Mouse (Mus musculus): Measurements from ENCODE around the gene Tet2. TPM values are rescaled to one million over a fixed set of nuclear protein-coding genes. Genes with fewer than 3 reads are reported as not detected.

Gene Tet2
- polyA plus RNA-seq, 1 experiment from 2014 or later, result 28.4 TPM

DNA sequence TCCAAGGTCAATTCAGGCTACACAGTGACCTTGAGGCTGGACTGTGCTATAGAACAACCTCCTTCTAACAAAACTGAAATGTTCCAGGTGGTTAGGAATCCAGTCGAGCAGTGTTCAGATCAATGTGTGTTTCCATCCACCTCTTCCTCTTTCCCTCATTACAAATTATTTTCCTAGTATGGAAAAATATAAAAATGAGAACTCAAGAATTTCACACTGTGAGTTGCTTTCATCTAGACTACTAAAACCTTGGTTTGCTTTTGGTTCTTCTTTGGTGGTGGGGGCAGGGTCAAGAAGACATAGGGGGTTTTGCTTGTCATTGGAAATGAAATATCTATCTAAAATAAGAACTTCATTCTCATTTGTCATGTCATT, 109.2 kb downstream of the Tet2 start:
- ATAC-seq (ENCODE audit: insufficient number of reproducible peaks, insufficient read depth, low FRiP score, low read depth), result no peak
- Histone ChIP-seq H3K36me3 (ENCODE audit: control insufficient read depth, insufficient read depth, low read length) (no peaks in the 10 kb centered on the region), H3K4me3 (ENCODE audit: low read depth, low read length) (no peak overlapping the region), H3K27ac (ENCODE audit: low read length) (no peak overlapping the region), H3K4me1 (ENCODE audit: control insufficient read depth, insufficient read depth, low read length) (no peaks in the 10 kb centered on the region), H3K4me2 (replicated peaks; ENCODE audit: low read depth, low read length) (no peak overlapping the region), H3K9me3 (ENCODE audit: control insufficient read depth, low read depth, low read length) (no peaks in the 10 kb centered on the region), H3K27me3 (ENCODE audit: control insufficient read depth, insufficient read depth, low read length) (no peaks in the 10 kb centered on the region), H3K9ac (replicated peaks; ENCODE audit: low read depth, low read length) (no peak overlapping the region)
- WGBS, result 74% methylated on average over 1 of the region's 1 CpGs

DNA sequence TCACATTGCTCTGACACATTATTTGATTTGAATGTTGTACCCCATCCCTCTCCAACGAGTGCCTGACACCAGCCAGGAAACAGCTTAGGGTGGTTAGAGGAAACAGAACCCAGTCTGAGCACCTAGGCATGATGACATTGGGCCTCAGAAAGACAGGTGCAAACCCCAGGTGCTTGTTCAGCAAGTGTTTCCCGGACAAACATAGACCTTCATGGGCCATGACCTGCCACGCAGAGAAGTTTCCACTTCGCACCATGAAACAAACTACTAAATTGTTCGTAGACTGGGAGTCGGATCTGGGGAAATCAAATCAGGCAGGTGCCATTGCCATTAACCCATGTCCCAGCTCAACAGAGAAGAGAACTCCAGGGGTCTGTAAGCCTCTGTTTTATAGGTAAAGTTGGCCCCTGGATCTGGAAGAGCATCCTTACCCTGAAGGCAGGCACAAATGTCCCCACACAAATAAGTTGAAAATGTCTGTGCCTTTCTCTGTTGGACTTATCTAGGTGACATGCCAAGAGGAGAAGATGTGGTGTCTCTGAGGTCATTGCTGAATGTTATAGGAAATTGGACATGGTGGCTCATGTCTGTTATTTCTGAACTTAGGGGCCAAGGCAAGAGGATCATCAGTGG, 109.7 kb downstream of the Tet2 start:
- Histone ChIP-seq H3K9me3 (ENCODE audit: control insufficient read depth, low read depth, low read length) (no peaks in the 10 kb centered on the region), H3K9ac (replicated peaks; ENCODE audit: low read depth, low read length) (no peak overlapping the region), H3K4me3 (ENCODE audit: low read depth, low read length) (no peak overlapping the region), H3K4me1 (ENCODE audit: control insufficient read depth, insufficient read depth, low read length) (no peaks in the 10 kb centered on the region), H3K27me3 (ENCODE audit: control insufficient read depth, insufficient read depth, low read length) (no peaks in the 10 kb centered on the region), H3K27ac (ENCODE audit: low read length) (no peak overlapping the region), H3K4me2 (replicated peaks; ENCODE audit: low read depth, low read length) (no peak overlapping the region), H3K36me3 (ENCODE audit: control insufficient read depth, insufficient read depth, low read length) (no peaks in the 10 kb centered on the region)
- WGBS, result 89% methylated on average over 6 of the region's 6 CpGs
- ATAC-seq (ENCODE audit: insufficient number of reproducible peaks, insufficient read depth, low FRiP score, low read depth), result no peak

DNA sequence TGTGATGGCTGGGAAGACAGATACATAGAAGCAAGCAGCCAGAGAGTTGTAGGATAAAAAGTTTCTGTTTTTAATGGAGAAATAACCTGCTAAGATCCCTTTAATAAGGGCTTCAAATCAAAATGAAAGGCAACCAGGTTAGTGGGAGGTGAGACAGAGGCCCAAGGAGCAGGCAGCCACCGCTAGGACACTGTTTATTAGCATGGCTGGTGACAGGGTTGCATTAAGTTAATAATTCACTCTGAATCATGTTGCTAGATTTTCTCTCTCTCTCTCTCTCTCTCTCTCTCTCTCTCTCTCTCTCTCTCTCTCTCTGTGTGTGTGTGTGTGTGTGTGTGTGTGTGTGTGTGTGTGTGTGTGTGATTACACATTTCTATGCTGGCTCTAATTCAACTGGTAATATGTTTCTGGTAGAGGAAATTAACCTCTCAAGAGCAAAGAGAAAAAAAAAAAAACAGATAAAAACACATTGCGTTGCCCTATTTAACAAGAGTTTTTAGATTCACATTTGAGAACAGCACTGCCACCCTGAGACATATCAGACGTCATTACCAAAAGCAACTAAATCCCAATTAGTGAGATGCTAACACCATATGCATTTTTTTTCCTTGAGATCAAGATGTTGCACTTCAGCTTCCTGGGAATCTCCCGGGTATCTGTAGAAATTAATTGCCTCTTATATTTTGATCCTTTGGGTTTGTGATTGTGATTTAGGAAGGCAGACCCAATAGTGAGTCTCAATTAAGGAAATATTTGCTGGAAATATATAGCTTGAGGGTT, 115.4 kb downstream of the Tet2 start:
- no peak for ATAC-seq (ENCODE audit: insufficient number of reproducible peaks, insufficient read depth, low FRiP score, low read depth)
- H3K9ac ChIP-seq (replicated peaks; ENCODE audit: low read depth, low read length), result no peak overlapping the region
- H3K4me3 ChIP-seq (ENCODE audit: low read depth, low read length), result no peak overlapping the region
- H3K27ac ChIP-seq (ENCODE audit: low read length), result no peak overlapping the region
- H3K4me1 ChIP-seq (ENCODE audit: control insufficient read depth, insufficient read depth, low read length), result no peaks in the 10 kb centered on the region
- no peak overlapping the region for H3K4me2 ChIP-seq (replicated peaks; ENCODE audit: low read depth, low read length)
- 67% methylated on average over 4 of the region's 4 CpGs for WGBS
- H3K36me3 ChIP-seq (ENCODE audit: control insufficient read depth, insufficient read depth, low read length), result no peaks in the 10 kb centered on the region
- no peaks in the 10 kb centered on the region for H3K9me3 ChIP-seq (ENCODE audit: control insufficient read depth, low read depth, low read length)
- no peaks in the 10 kb centered on the region for H3K27me3 ChIP-seq (ENCODE audit: control insufficient read depth, insufficient read depth, low read length)

DNA sequence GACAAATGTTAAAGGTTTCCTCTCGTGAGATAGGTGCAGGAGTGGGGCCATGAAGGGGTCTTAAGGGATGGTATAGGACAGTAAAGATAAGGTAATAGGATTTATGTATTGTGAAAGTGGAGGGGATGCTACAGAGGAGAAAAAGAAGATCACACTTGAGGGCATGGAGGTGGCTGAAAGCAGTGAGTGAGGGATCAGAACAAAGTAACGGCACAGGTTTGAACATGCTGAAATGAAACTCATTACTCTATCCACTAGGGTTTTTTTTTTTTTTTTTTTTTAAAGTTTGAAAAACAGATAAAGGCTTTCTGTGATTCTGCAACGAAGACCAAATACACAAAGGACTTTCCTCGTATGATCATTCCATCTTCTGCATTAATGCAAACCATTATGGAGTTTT, 116.9 kb downstream of the Tet2 start:
- Histone ChIP-seq H3K4me3 (ENCODE audit: low read depth, low read length) (no peak overlapping the region), H3K27me3 (ENCODE audit: control insufficient read depth, insufficient read depth, low read length) (no peaks in the 10 kb centered on the region), H3K9ac (replicated peaks; ENCODE audit: low read depth, low read length) (no peak overlapping the region), H3K36me3 (ENCODE audit: control insufficient read depth, insufficient read depth, low read length) (no peaks in the 10 kb centered on the region), H3K4me1 (ENCODE audit: control insufficient read depth, insufficient read depth, low read length) (no peaks in the 10 kb centered on the region), H3K4me2 (replicated peaks; ENCODE audit: low read depth, low read length) (no peak overlapping the region), H3K9me3 (ENCODE audit: control insufficient read depth, low read depth, low read length) (no peaks in the 10 kb centered on the region), H3K27ac (ENCODE audit: low read length) (no peak overlapping the region)
- WGBS, result 69% methylated on average over 4 of the region's 4 CpGs
- ATAC-seq (ENCODE audit: insufficient number of reproducible peaks, insufficient read depth, low FRiP score, low read depth), result no peak

DNA sequence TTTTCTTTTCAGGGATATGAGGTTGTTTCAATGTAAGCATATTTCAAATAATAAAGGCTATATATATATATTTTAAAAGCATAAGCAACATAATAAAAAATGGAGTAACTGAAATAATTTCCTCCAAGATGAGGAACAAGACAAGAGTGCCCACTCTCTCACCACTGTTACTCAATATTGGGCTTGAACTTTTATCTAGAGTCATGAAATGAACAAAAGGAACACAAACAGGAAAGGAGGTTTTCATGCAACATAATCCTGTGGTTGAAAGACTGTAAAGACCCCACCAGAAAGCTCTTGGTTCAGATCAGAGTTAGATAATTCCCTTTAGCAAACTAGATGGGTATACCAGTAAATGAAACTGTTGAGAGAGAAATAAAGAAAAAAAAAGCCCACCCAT, 121.9 kb downstream of the Tet2 start:
- ATAC-seq (ENCODE audit: insufficient number of reproducible peaks, insufficient read depth, low FRiP score, low read depth), result no peak
- Histone ChIP-seq H3K4me3 (ENCODE audit: low read depth, low read length) (no peak overlapping the region), H3K4me1 (ENCODE audit: control insufficient read depth, insufficient read depth, low read length) (no peaks in the 10 kb centered on the region), H3K4me2 (replicated peaks; ENCODE audit: low read depth, low read length) (no peak overlapping the region), H3K9me3 (ENCODE audit: control insufficient read depth, low read depth, low read length) (no peaks in the 10 kb centered on the region), H3K27ac (ENCODE audit: low read length) (no peak overlapping the region), H3K27me3 (ENCODE audit: control insufficient read depth, insufficient read depth, low read length) (no peaks in the 10 kb centered on the region), H3K36me3 (ENCODE audit: control insufficient read depth, insufficient read depth, low read length) (no peaks in the 10 kb centered on the region), H3K9ac (replicated peaks; ENCODE audit: low read depth, low read length) (no peak overlapping the region)

DNA sequence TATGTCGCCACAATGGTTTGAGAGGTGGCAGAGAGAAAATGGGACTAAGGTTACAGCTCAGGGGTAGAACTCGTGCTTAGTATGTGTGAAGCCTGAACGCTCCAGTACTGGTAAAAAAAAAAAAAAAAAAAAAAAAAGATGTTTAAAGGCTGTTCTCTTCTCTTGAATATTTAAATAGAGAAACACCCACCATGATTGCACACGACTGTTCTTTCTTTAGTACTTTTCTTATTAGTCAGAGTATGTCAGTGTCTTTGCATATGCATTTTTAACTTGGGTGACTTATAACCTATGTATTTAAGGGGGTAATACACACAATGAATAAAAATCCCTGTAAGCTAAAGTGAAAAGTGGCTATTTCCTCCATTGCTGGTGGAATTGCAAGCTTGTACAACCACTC, 130.2 kb downstream of the Tet2 start:
- 85% methylated on average over 4 of the region's 4 CpGs for WGBS
- H3K9me3 ChIP-seq (ENCODE audit: control insufficient read depth, low read depth, low read length), result no peaks in the 10 kb centered on the region
- ATAC-seq (ENCODE audit: insufficient number of reproducible peaks, insufficient read depth, low FRiP score, low read depth), result no peak
- H3K27ac ChIP-seq (ENCODE audit: low read length), result no peak overlapping the region
- no peaks in the 10 kb centered on the region for H3K36me3 ChIP-seq (ENCODE audit: control insufficient read depth, insufficient read depth, low read length)
- H3K4me2 ChIP-seq (replicated peaks; ENCODE audit: low read depth, low read length), result no peak overlapping the region
- no peak overlapping the region for H3K4me3 ChIP-seq (ENCODE audit: low read depth, low read length)
- H3K9ac ChIP-seq (replicated peaks; ENCODE audit: low read depth, low read length), result no peak overlapping the region
- H3K27me3 ChIP-seq (ENCODE audit: control insufficient read depth, insufficient read depth, low read length), result no peaks in the 10 kb centered on the region
- H3K4me1 ChIP-seq (ENCODE audit: control insufficient read depth, insufficient read depth, low read length), result no peaks in the 10 kb centered on the region

Small RNA genes within 50 kb of the gene (microRNA-seq; reads per million reads assigned to microRNA genes)
- not detected for gene Gm25042

Other genes starting within 250 kb of the Tet2 start
- 91.7 and 96.1 TPM in 2 replicates for gene Ppa2, start 235.0 kb downstream of the Tet2 start, polyA plus RNA-seq (2014; fragmentation: Nextera tagmentation; extraction: Ambion mirVana)